Mouse (Mus musculus) gastrocnemius, postnatal 36 days (tissue): ENCODE results near the gene Fam71e1. TPM values are rescaled to one million over a fixed set of nuclear protein-coding genes. Genes with fewer than 3 reads are reported as not detected.

Source experiments
- DNase-seq, 2 experiments: peaks; one replicate each; pipeline ENCODE4 v3.0.0; 2022
- intact Hi-C: fragments of 180-260 bp; cut with DNase I; formaldehyde crosslinking; loops from one replicate; pipeline ENCODE4 v1.15.1; 2025
- total RNA-seq, 2 experiments: library from RNA; stranded (reverse); gene quantifications; 2 replicates each; pipeline ENCODE4 v1.2.3; 2021

The Fam71e1 gene
- total RNA-seq, 2 experiments from 2014 or later = 3.9 to 4.4 TPM

DNA sequence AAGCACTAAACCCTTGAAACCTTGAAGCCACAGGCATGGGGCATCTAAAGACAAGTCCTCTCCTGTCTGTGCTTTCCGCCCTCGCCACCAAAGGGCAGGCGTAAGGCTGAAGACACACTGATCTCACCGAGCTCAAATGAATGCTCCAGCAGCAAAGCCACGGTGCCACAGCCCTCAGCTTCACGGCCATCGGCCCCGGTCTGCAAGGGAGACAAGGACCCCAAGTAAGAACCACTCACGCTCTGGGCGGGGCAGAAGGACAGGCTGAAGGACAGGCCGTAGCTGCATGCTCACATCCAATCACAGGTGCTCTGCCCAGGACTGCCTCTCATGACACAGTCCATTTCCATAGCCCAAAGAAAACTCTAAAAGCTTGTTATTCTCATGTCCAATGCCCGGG lies 1.7 kb upstream of the Fam71e1 start:
- intact Hi-C loops = loop anchor here (5.0 kb wide), 1 partner anchor 58 kb away; the partner anchor contains the start of gene Nr1h2
- DNase-seq = peak in 1 of 2 experiments; percentile 16

- intact Hi-C loops = loop anchor here (5.0 kb wide), 1 partner anchor 57 kb away; the partner anchor contains the start of gene Nr1h2
- DNase-seq = no peak
Observed at GRCm38 (mm10) chr7:44495086-44495485, 1.3 kb upstream of the Fam71e1 start.

GRCm38 (mm10) chr7:44496771-44497109 lies 359 bp downstream of the Fam71e1 start:
- intact Hi-C loops = loop anchor here (5.0 kb wide), 1 partner anchor 56 kb away; the partner anchor contains the start of gene Nr1h2
- no peak for DNase-seq

- DNase-seq = peak in 1 of 2 experiments; percentile 11
- intact Hi-C loops = loop anchor here (5.0 kb wide), 1 partner anchor 55 kb away; the partner anchor contains the start of gene Nr1h2
Observed at GRCm38 (mm10) chr7:44497361-44498055, 1.1 kb downstream of the Fam71e1 start.

DNA sequence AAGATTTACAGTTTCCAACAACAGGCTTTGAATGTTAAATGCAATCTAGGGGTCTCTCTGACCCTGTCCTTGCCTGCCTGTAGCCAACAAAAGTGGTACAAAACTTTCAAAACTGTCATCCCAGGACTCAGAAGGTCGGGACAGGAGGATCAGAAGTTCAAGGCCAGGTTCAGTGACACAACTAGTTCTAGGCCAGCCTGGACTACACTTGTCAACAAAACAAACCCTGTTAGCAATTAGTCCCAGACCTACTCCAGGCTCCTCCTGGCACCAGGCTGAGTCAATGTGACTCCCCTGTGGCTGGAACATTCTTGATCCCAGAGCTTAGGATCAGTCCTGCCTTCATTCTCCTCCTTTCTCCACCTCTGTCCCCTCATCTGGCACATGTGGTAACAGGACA lies 2.5 kb downstream of the Fam71e1 start:
- intact Hi-C loops = loop anchor here (5.0 kb wide), 1 partner anchor 53 kb away; the partner anchor contains the start of gene Nr1h2
- peak in 1 of 2 experiments; percentile 11 for DNase-seq

DNA sequence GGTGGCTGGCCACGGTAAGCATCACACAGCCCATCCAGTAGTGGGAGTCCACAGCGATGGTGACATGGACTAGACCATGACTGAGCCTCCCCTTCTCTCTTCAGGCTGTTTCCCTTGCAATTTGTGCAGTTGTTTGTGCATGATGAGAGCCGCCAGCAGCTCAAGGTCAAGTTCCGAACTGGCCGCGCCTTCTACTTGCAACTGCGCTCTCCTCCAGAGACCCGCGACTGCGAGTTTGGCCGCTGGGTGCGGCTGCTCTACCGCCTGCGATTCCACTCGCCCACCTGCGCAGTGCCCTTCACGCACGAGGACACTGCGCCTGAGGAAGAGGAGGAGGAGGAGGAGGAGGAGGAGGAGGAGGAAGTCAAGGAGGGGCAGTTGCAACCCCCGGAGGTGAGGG lies 3.7 kb downstream of the Fam71e1 start:
- intact Hi-C loops = no loop called here
- DNase-seq = peak in 1 of 2 experiments; percentile 21

DNA sequence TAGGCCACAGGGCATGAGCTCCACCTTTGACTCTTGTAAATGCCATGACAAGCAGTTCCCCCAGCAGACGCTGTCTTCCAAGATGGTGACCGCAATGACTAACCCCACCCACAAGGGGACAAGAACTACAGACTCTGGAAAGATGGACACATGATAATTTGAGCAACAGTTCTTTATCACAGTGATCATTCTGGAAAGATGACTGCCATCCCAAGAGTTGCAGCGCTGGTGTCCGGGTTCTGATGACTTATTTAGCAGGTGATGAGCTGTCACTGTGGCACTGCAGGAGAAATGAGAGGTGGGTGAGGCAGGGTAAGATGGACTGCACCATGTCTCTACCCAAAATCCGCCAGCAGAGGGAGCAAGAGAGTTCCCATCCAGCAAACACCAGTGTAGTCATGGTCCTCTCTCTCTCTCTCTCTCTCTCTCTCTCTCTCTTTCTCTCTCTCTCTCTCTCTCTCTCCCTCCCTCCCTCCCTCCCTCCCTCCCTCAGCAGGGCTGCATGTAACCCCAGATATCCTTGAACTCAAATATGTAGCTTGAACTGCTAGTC lies 5.3 kb downstream of the Fam71e1 start:
- intact Hi-C loops = no loop called here

DNA sequence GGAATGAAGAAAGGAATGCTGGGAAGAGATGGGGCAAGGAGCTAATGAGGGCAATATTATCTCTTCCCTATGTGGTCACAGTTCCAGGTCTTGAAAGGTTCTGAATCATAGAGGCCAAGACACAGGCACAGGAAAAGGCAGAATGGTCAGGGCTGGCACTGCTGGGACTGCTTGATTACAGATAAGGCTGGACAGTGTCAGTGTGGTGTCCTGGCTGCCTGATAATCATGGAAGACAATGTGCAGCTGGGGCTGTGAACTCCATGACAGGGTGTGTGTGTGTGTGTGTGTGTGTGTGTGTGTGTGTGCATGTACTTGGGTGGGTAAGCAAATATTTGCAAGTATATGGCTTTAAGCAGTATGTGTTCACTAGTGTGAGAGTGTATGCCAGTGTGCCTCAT lies 11.1 kb downstream of the Fam71e1 start:
- DNase-seq = no peak
- intact Hi-C loops = no loop called here

More for the DNA sequence above, 5.3 kb downstream of the Fam71e1 start:
- peak in 1 of 2 experiments; percentile 44 for DNase-seq

- intact Hi-C loops = no loop called here
- no peak for DNase-seq
Observed at GRCm38 (mm10) chr7:44519240-44519913, 23.0 kb downstream of the Fam71e1 start.

- DNase-seq = no peak
- intact Hi-C loops = no loop called here
Observed at GRCm38 (mm10) chr7:44520990-44521389, 24.6 kb downstream of the Fam71e1 start.

- intact Hi-C loops = no loop called here
- DNase-seq = peak; percentile 50 to 54
Observed at GRCm38 (mm10) chr7:44521710-44522109, 25.3 kb downstream of the Fam71e1 start.

GRCm38 (mm10) chr7:44523056-44523455 lies 26.7 kb downstream of the Fam71e1 start:
- intact Hi-C loops = no loop called here
- DNase-seq = peak; percentile 49 to 55

DNA sequence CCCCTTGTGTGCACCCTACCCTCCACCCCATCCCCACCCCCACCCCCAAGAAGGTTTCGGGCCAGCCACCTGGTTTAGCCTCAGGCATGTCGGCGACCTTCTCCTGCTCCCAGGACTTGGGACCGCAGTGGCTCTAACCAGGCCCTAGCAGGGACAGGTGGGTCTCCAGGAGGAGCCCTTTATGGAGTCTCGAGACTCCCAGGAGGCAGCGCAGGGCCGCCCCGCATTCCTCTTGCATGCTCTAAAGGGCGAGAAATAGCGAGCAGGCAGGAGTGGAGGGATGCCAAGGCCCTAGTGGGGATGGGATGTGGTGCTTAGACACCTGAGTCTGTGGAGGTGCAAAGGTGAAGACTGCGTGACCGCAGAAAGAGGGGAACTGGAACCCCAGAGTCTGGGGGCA lies 28.1 kb downstream of the Fam71e1 start, which contains the start of gene Mybpc2:
Mybpc2 (minus strand) TSS at position 155 of the 400 bp plus-strand sequence.
- intact Hi-C loops = no loop called here

GRCm38 (mm10) chr7:44525126-44525832 lies 28.9 kb downstream of the Fam71e1 start:
- intact Hi-C loops = no loop called here

More for the DNA sequence above, 28.1 kb downstream of the Fam71e1 start, which contains the start of gene Mybpc2:
- DNase-seq = peak; percentile 65 to 74

GRCm38 (mm10) chr7:44526414-44527154 lies 30.2 kb downstream of the Fam71e1 start:
- DNase-seq = no peak
- intact Hi-C loops = no loop called here

More at GRCm38 (mm10) chr7:44525126-44525832, 28.9 kb downstream of the Fam71e1 start:
- peak; percentile 87 to 92 for DNase-seq

GRCm38 (mm10) chr7:44527483-44528398 lies 31.4 kb downstream of the Fam71e1 start:
- intact Hi-C loops = no loop called here

DNA sequence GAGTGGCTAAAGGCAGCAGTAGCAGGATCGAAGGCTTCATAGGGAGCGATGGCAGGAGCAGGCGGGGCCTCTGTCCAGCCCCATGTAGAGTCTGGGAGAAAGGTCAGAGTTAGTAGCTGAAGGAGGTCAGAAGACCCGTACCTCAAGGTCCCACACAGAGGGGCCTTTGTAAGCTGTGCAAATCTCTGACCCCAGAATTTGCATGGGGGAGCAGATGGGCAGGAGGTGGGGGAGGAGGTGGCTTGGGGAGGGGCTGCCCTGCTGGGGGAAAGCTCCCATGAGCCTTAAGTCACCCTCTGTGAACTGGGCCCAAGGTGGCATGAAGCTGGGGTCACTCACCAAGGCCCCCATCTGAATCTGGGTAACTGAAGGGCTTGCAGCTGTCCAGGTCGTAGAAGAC lies 33.1 kb downstream of the Fam71e1 start:
- no peak for DNase-seq
- intact Hi-C loops = no loop called here

More at GRCm38 (mm10) chr7:44527483-44528398, 31.4 kb downstream of the Fam71e1 start:
- DNase-seq = peak; percentile 67 to 79

DNA sequence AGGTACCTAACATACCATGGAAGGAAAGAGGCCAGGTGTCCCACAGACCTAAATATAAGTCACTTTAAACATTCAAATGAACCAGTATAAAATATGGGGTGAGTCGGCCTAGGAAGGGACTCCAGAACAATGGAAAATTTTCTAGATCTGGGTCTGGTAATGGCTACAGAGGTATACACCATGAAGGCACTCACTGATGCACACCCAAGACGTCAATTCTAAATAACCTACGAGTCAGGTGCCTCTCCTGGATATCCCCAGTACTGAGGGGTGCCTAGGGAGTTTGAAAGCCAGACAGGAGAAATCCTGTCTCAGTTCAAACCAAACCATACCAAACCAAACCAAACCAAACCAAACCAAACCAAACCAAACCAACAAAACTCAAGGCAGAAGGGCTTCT lies 34.1 kb downstream of the Fam71e1 start:
- intact Hi-C loops = no loop called here
- no peak for DNase-seq

GRCm38 (mm10) chr7:44531207-44531606 lies 34.8 kb downstream of the Fam71e1 start:
- intact Hi-C loops = no loop called here
- no peak for DNase-seq
